Mouse (Mus musculus) midbrain, postnatal 0 days (tissue): ENCODE measurements around the gene Colgalt2. TPM values are rescaled to one million over a fixed set of nuclear protein-coding genes. Genes with fewer than 3 reads are reported as not detected.
A peak's percentile ranks its signal among the peaks of the same experiment; 100 is the strongest.

Experiments
- ATAC-seq: fragments of 200-750 bp; cut with Nextera tagmentation; 2 replicates; pipeline ENCODE4 v1.8.0; 2017; ENCODE audit warnings: moderate number of reproducible peaks, mild to moderate bottlenecking, moderate TSS enrichment, moderate library complexity; ENCODE audit not compliant: low FRiP score
- DNase-seq: peaks from one replicate; pipeline ENCODE4 v3.0.0-alpha.2; 2015; ENCODE audit warnings: low spot score
- H3K27ac ChIP-seq: fragments of 300-500 bp; sonication (generic); 2 replicates; pipeline ENCODE4 v1.5.1; 2014; ENCODE audit warnings: low read depth, mild to moderate bottlenecking, low read length, mixed read lengths
- H3K27me3 ChIP-seq: fragments of 300-500 bp; sonication (generic); 2 replicates; pipeline ENCODE4 v1.6.1; 2014; ENCODE audit warnings: low read length, control low read depth, mixed read lengths; ENCODE audit not compliant: insufficient read depth
- H3K36me3 ChIP-seq: fragments of 300-500 bp; sonication (generic); 2 replicates; pipeline ENCODE4 v1.6.1; 2014; ENCODE audit warnings: low read length, control low read depth, mixed read lengths; ENCODE audit not compliant: insufficient read depth
- H3K4me1 ChIP-seq: fragments of 300-500 bp; sonication (generic); 2 replicates; pipeline ENCODE4 v1.6.1; 2014; ENCODE audit warnings: mild to moderate bottlenecking, control low read depth, antibody characterized with exemption, low read length, mixed read lengths; ENCODE audit not compliant: insufficient read depth
- H3K4me2 ChIP-seq: fragments of 300-500 bp; sonication (generic); 2 replicates; pipeline ENCODE4 v1.6.1; 2014; ENCODE audit warnings: low read depth, mild to moderate bottlenecking, low read length, mixed read lengths; ENCODE audit not compliant: poor library complexity, severe bottlenecking
- H3K4me3 ChIP-seq: fragments of 300-500 bp; sonication (generic); 2 replicates; pipeline ENCODE4 v1.5.1; 2014; ENCODE audit warnings: low read depth, mild to moderate bottlenecking, low read length, moderate library complexity
- H3K9ac ChIP-seq: fragments of 300-500 bp; sonication (generic); replicated peaks from 2 replicates; pipeline ENCODE4 v1.6.1; 2014; ENCODE audit warnings: mild to moderate bottlenecking, low read length, moderate library complexity, mixed read lengths; ENCODE audit not compliant: poor library complexity, severe bottlenecking
- H3K9me3 ChIP-seq: fragments of 300-500 bp; sonication (generic); 2 replicates; pipeline ENCODE4 v1.6.1; 2016; ENCODE audit warnings: low read length, control low read depth
- CTCF ChIP-seq: IDR thresholded peaks from 2 replicates; pipeline ENCODE4 v1.5.1; 2016; ENCODE audit warnings: antibody characterized with exemption, mild to moderate bottlenecking
- WGBS: fragments of 180-500 bp; shearing (Covaris S2); extraction: QIAGEN DNeasy Blood & Tissue Kit; methylation state at CpG from one replicate; pipeline ENCODE4 v1.1.7; 2014; 5-methylcytosine and 5-hydroxymethylcytosine counted together
- polyA plus RNA-seq: library from polyadenylated mRNA; unstranded; fragments of >200 nt; fragmentation: Nextera tagmentation; extraction: Ambion mirVana; gene quantifications from 2 replicates; pipeline ENCODE4 v1.2.1, GENCODE M21; 2015
- total RNA-seq: library from RNA; depleted of rRNA; stranded (reverse); fragments of >200 nt; gene quantifications from 2 replicates; pipeline ENCODE4 v1.2.3, GENCODE M21; 2014

Gene Colgalt2
- total and polyA plus RNA-seq, 2 experiments from 2014 or later = 5.3 to 14.2 TPM

- Histone ChIP-seq H3K27me3 (no peaks in the 10 kb centered on the region), H3K27ac (0 out of 2 replicates have a peak overlapping the region, but pooled peaks have one; percentile 9), H3K4me3 (no peak overlapping the region), H3K9ac (no peak overlapping the region), H3K9me3 (no peaks in the 10 kb centered on the region), H3K4me2 (no peak overlapping the region), H3K36me3 (no peaks in the 10 kb centered on the region), H3K4me1 (no peaks in the 10 kb centered on the region)
- ATAC-seq (no peak), DNase-seq (peak; percentile 40)
- 26% methylated on average over 9 of the region's 9 CpGs for WGBS
- no peak for TF ChIP-seq CTCF
Measured at GRCm38 (mm10) chr1:152468443-152468842, 68.8 kb downstream of the Colgalt2 start.

- DNase-seq = no peak
- H3K4me3 ChIP-seq = no peak overlapping the region
- H3K4me2 ChIP-seq = no peak overlapping the region
- H3K36me3 ChIP-seq = no peaks in the 10 kb centered on the region
- no peak for ATAC-seq
- no peaks in the 10 kb centered on the region for H3K4me1 ChIP-seq
- H3K9ac ChIP-seq = no peak overlapping the region
- H3K27ac ChIP-seq = no peak overlapping the region
- H3K9me3 ChIP-seq = no peaks in the 10 kb centered on the region
- WGBS = 88% methylated on average over 4 of the region's 4 CpGs
- no peak for TF ChIP-seq CTCF
- no peaks in the 10 kb centered on the region for H3K27me3 ChIP-seq
Measured at GRCm38 (mm10) chr1:152476126-152476525, 76.5 kb downstream of the Colgalt2 start.

GRCm38 (mm10) chr1:152490842-152491241 is 91.2 kb downstream of the Colgalt2 start:
- H3K27me3 ChIP-seq = no peaks in the 10 kb centered on the region
- ATAC-seq = no peak

GRCm38 (mm10) chr1:152492258-152492657 is 92.6 kb downstream of the Colgalt2 start:
- H3K9me3 ChIP-seq = no peaks in the 10 kb centered on the region
- DNase-seq (no peak), ATAC-seq (no peak)
- no peaks in the 10 kb centered on the region for H3K27me3 ChIP-seq
- H3K4me3 ChIP-seq = no peak overlapping the region
- H3K36me3 ChIP-seq = no peaks in the 10 kb centered on the region
- WGBS = 97% methylated on average over 1 of the region's 1 CpGs
- H3K27ac ChIP-seq = no peak overlapping the region
- H3K4me1 ChIP-seq = no peaks in the 10 kb centered on the region
- no peak overlapping the region for H3K9ac ChIP-seq
- no peak overlapping the region for H3K4me2 ChIP-seq
- no peak for TF ChIP-seq CTCF

More at GRCm38 (mm10) chr1:152490842-152491241, 91.2 kb downstream of the Colgalt2 start:
- Histone ChIP-seq H3K27ac (no peak overlapping the region), H3K36me3 (no peaks in the 10 kb centered on the region; the same call in 1 of the 2 replicates), H3K9ac (no peak overlapping the region), H3K4me2 (no peak overlapping the region), H3K4me3 (no peak overlapping the region), H3K4me1 (no peaks in the 10 kb centered on the region), H3K9me3 (no peaks in the 10 kb centered on the region)
- 97% methylated on average over 1 of the region's 1 CpGs for WGBS
- no peak for TF ChIP-seq CTCF
- DNase-seq = no peak

GRCm38 (mm10) chr1:152496831-152497230 is 97.2 kb downstream of the Colgalt2 start:
- Histone ChIP-seq H3K4me1 (no peaks in the 10 kb centered on the region), H3K4me2 (no peak overlapping the region), H3K9ac (no peak overlapping the region), H3K36me3 (no peaks in the 10 kb centered on the region), H3K27me3 (no peaks in the 10 kb centered on the region), H3K9me3 (no peaks in the 10 kb centered on the region), H3K4me3 (no peak overlapping the region), H3K27ac (no peak overlapping the region)
- 59% methylated on average over 2 of the region's 2 CpGs for WGBS
- ATAC-seq (no peak), DNase-seq (no peak)
- TF ChIP-seq CTCF = no peak

- no peak overlapping the region for H3K4me2 ChIP-seq
- H3K27me3 ChIP-seq = no peaks in the 10 kb centered on the region
- no peaks in the 10 kb centered on the region for H3K9me3 ChIP-seq
- H3K4me1 ChIP-seq = no peaks in the 10 kb centered on the region
- H3K36me3 ChIP-seq = no peaks in the 10 kb centered on the region
- H3K9ac ChIP-seq = no peak overlapping the region
- no peak for TF ChIP-seq CTCF
- no peak overlapping the region for H3K4me3 ChIP-seq
- DNase-seq (no peak), ATAC-seq (no peak)
- WGBS = 64% methylated on average over 11 of the region's 11 CpGs
- H3K27ac ChIP-seq = no peak overlapping the region
Measured at GRCm38 (mm10) chr1:152497581-152497980, 98.0 kb downstream of the Colgalt2 start.
